Mouse (Mus musculus) heart, adult 2 months (tissue): ENCODE data around the gene Tarbp1.

ENCODE experiments used
- CTCF ChIP-seq: fragments of 200-600 bp; IDR thresholded peaks from 2 replicates; pipeline ENCODE4 v1.8.1; 2022; ENCODE audit warnings: antibody characterized with exemption, mild to moderate bottlenecking, moderate library complexity
- POLR2A ChIP-seq: fragments of 200-500 bp; IDR thresholded peaks from 2 replicates; pipeline ENCODE4 v1.6.1; 2011; ENCODE audit warnings: mild to moderate bottlenecking, low read depth, low read length, control low read depth; ENCODE audit not compliant: insufficient read depth

- TF ChIP-seq POLR2A (no peak), CTCF (no peak)
Observed at GRCm38 (mm10) chr8:126395386-126395785, 79.5 kb downstream of the Tarbp1 start.
